Mouse (Mus musculus): ENCODE results near the gene Plch1. TPM values are rescaled to one million over a fixed set of nuclear protein-coding genes. Genes with fewer than 3 reads are reported as not detected.
A peak's percentile ranks its signal among the peaks of the same experiment; 100 is the strongest.

Gene Plch1
- polyA plus RNA-seq, 1 experiment from 2014 or later: 5.3 TPM

DNA sequence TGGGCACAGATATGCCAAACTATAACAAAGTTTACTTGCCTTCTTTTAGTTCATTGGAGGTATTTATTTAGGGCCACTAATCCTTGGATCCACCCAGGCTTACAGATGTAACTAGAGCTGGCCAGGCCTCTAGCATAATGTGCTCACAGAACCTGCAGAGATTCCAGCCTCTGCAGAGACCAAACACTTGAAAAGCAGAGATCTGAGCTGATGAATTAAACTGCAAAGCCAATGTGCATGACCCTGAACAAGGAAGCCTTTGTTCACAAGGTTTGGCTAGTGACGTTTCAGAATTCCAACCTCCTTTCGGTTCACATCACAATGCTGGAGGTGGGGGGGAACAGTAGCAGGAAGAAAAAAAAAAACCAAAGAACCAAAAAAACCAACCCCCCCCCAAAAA is 28.0 kb downstream of the Plch1 start:
- no peaks in the 10 kb centered on the region for H3K36me3 ChIP-seq (ENCODE audit: insufficient read depth, low read length)
- ATAC-seq (replicated peaks; ENCODE audit: low FRiP score, low read depth) (peak; percentile 25), DNase-seq (ENCODE audit: low spot score) (peak; percentile 21)
- no peak overlapping the region for H3K4me2 ChIP-seq (ENCODE audit: low read length)
- no peak overlapping the region for H3K4me3 ChIP-seq (replicated peaks; ENCODE audit: low read depth, low read length)
- H3K9ac ChIP-seq (ENCODE audit: low read depth, low read length): no peak overlapping the region
- H3K4me1 ChIP-seq (replicated peaks; ENCODE audit: insufficient read depth, low read length): no peaks in the 10 kb centered on the region
- no peak for TF ChIP-seq CTCF (IDR thresholded peaks at IDR 0.05; ENCODE audit: low read depth)
- 23% methylated on average over 2 of the region's 2 CpGs for WGBS
- no peaks in the 10 kb centered on the region for H3K9me3 ChIP-seq (replicated peaks; ENCODE audit: low read length)
- H3K27me3 ChIP-seq (ENCODE audit: insufficient read depth, low read length): no peaks in the 10 kb centered on the region
- no peak overlapping the region for H3K27ac ChIP-seq

DNA sequence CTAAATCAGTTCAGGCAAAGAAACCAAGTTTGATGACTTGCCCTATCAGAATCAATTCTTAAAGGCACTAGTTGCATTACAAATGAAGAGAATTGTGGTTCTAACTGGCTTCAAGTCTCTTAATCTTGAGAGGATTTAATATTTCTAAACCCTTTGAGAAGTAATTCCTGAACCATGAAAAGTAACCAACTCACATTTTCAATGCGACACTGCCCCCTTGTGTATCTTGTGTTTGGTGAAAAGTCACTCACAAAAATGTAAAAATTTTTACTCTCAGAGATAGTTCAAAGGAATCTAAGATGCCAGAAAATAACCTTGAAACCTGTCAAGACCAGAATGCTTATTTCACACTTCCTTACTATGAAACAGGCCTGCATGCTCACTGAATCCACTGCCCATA is 31.0 kb downstream of the Plch1 start:
- no peaks in the 10 kb centered on the region for H3K9me3 ChIP-seq (replicated peaks; ENCODE audit: low read length)
- DNase-seq (ENCODE audit: low spot score) (peak; percentile 78), ATAC-seq (replicated peaks; ENCODE audit: low FRiP score, low read depth) (no peak)
- H3K4me3 ChIP-seq (replicated peaks; ENCODE audit: low read depth, low read length): no peak overlapping the region
- WGBS: 43% methylated on average over 1 of the region's 1 CpGs
- H3K4me2 ChIP-seq (ENCODE audit: low read length): no peak overlapping the region
- H3K4me1 ChIP-seq (replicated peaks; ENCODE audit: insufficient read depth, low read length): no peaks in the 10 kb centered on the region
- no peak overlapping the region for H3K9ac ChIP-seq (ENCODE audit: low read depth, low read length)
- H3K27me3 ChIP-seq (ENCODE audit: insufficient read depth, low read length): no peaks in the 10 kb centered on the region
- no peaks in the 10 kb centered on the region for H3K36me3 ChIP-seq (ENCODE audit: insufficient read depth, low read length)
- no peak overlapping the region for H3K27ac ChIP-seq
- peak; percentile 78 for TF ChIP-seq CTCF (IDR thresholded peaks at IDR 0.05; ENCODE audit: low read depth)

DNA sequence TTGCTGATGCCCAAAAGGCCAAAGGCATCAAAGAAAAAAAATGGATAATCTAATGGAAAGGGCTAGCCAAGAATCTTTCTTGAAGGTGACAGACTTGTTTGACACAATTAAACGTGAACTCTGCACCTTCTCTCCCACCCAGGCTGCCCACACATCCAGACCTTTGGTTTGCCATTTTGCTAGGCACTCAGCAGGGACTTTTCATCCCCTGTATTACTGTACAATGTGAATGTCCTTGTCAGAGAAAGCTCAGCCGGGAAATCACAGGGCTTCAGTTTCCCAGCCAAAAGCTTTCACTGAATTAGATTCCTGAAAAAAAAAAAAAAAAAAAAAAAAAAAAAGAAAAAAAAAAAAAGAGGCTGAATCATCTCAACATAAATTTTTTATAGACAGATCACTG is 34.2 kb downstream of the Plch1 start:
- no peaks in the 10 kb centered on the region for H3K9me3 ChIP-seq (replicated peaks; ENCODE audit: low read length)
- no peak for TF ChIP-seq CTCF (IDR thresholded peaks at IDR 0.05; ENCODE audit: low read depth)
- 67% methylated on average over 2 of the region's 2 CpGs for WGBS

DNA sequence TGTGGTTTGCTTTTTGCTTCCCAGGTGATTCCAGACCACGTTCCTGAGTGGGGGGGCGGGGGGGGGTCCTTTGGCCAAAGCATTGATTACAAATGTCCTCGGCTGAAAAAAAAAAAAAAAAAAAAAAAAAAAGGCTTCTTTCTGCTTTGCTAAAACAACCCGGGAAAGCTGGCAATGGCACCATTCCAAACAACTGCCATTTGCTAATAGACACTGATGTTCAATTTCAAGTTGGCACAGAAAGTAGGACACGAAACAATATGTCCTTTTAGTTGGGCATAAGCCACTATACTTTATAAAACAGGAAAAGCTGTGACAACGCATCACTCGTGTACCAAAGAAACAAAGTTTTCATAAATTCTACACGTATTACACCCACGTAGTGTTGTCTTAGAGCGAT is 36.6 kb downstream of the Plch1 start:
- Histone ChIP-seq H3K27me3 (ENCODE audit: insufficient read depth, low read length) (no peaks in the 10 kb centered on the region), H3K4me1 (replicated peaks; ENCODE audit: insufficient read depth, low read length) (no peaks in the 10 kb centered on the region), H3K27ac (no peak overlapping the region), H3K4me2 (ENCODE audit: low read length) (no peak overlapping the region), H3K9me3 (replicated peaks; ENCODE audit: low read length) (no peaks in the 10 kb centered on the region), H3K36me3 (ENCODE audit: insufficient read depth, low read length) (no peaks in the 10 kb centered on the region), H3K9ac (ENCODE audit: low read depth, low read length) (no peak overlapping the region), H3K4me3 (replicated peaks; ENCODE audit: low read depth, low read length) (no peak overlapping the region)
- ATAC-seq (replicated peaks; ENCODE audit: low FRiP score, low read depth) (no peak), DNase-seq (ENCODE audit: low spot score) (no peak)
- no peak for TF ChIP-seq CTCF (IDR thresholded peaks at IDR 0.05; ENCODE audit: low read depth)
- 79% methylated on average over 10 of the region's 10 CpGs for WGBS

More for the DNA sequence above, 34.2 kb downstream of the Plch1 start:
- Histone ChIP-seq H3K4me2 (ENCODE audit: low read length) (no peak overlapping the region), H3K4me1 (replicated peaks; ENCODE audit: insufficient read depth, low read length) (no peaks in the 10 kb centered on the region), H3K4me3 (replicated peaks; ENCODE audit: low read depth, low read length) (no peak overlapping the region), H3K27me3 (ENCODE audit: insufficient read depth, low read length) (no peaks in the 10 kb centered on the region), H3K9ac (ENCODE audit: low read depth, low read length) (no peak overlapping the region), H3K27ac (no peak overlapping the region), H3K36me3 (ENCODE audit: insufficient read depth, low read length) (no peaks in the 10 kb centered on the region)
- ATAC-seq (replicated peaks; ENCODE audit: low FRiP score, low read depth): no peak
- DNase-seq (ENCODE audit: low spot score): no peak

DNA sequence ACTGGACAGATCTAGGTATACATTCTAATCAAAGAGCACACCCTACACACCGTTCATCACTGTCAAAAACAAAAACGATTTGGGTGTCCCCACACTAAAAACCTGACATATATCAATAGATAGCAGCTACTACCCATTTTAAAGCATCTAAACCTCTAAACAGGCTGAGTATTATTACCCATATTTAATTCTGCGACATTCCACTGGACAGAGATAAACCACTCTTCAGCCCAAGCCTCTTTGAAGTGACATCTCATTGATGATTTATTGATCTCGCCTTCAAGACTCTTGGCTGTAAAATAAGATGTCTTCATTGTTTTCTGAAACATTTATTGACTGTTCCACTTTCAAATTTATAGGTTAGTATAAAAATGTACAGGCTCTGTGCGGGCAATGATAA is 46.4 kb downstream of the Plch1 start:
- Histone ChIP-seq H3K27ac (no peak overlapping the region), H3K4me1 (replicated peaks; ENCODE audit: insufficient read depth, low read length) (no peaks in the 10 kb centered on the region), H3K36me3 (ENCODE audit: insufficient read depth, low read length) (no peaks in the 10 kb centered on the region), H3K9me3 (replicated peaks; ENCODE audit: low read length) (no peaks in the 10 kb centered on the region), H3K4me3 (replicated peaks; ENCODE audit: low read depth, low read length) (no peak overlapping the region), H3K9ac (ENCODE audit: low read depth, low read length) (no peak overlapping the region), H3K4me2 (ENCODE audit: low read length) (no peak overlapping the region), H3K27me3 (ENCODE audit: insufficient read depth, low read length) (no peaks in the 10 kb centered on the region)
- TF ChIP-seq CTCF (IDR thresholded peaks at IDR 0.05; ENCODE audit: low read depth): no peak
- WGBS: 50% methylated on average over 5 of the region's 5 CpGs
- ATAC-seq (replicated peaks; ENCODE audit: low FRiP score, low read depth) (no peak), DNase-seq (ENCODE audit: low spot score) (no peak)

DNA sequence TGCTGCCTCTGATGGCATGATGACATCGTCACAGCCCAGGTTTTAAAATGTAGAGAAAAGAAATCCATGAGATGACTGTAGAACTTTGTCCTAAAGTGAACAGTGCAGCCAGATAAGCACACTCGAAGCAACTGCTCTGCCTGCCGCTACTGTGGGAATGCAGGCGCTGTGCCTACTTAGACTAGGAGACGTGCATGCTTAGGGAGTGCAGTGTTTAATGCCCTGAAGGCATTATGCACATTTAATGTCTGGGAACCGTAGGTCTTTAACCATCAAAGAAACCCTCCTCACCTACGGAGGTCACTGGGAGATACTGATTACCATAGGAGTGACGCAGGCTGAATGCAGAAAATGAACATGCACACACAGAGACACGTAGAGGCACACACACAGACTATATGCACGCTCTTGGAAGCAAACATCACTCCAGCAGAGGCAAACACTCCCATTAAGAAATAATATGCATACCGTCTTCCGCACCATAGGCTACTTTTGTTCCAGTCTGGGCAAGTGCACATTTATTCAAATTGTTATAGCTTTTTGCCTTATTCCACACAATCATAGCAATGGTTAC is 48.1 kb downstream of the Plch1 start:
- Histone ChIP-seq H3K4me1 (replicated peaks; ENCODE audit: insufficient read depth, low read length) (no peaks in the 10 kb centered on the region), H3K9me3 (replicated peaks; ENCODE audit: low read length) (no peaks in the 10 kb centered on the region), H3K9ac (ENCODE audit: low read depth, low read length) (no peak overlapping the region), H3K4me3 (replicated peaks; ENCODE audit: low read depth, low read length) (no peak overlapping the region), H3K36me3 (ENCODE audit: insufficient read depth, low read length) (no peaks in the 10 kb centered on the region), H3K4me2 (ENCODE audit: low read length) (0 out of 2 replicates have a peak overlapping the region, but pooled peaks have one; percentile 13), H3K27ac (no peak overlapping the region), H3K27me3 (ENCODE audit: insufficient read depth, low read length) (no peaks in the 10 kb centered on the region)
- no peak for TF ChIP-seq CTCF (IDR thresholded peaks at IDR 0.05; ENCODE audit: low read depth)
- WGBS: 58% methylated on average over 12 of the region's 12 CpGs
- no peak for ATAC-seq (replicated peaks; ENCODE audit: low FRiP score, low read depth)
- no peak for DNase-seq (ENCODE audit: low spot score)

DNA sequence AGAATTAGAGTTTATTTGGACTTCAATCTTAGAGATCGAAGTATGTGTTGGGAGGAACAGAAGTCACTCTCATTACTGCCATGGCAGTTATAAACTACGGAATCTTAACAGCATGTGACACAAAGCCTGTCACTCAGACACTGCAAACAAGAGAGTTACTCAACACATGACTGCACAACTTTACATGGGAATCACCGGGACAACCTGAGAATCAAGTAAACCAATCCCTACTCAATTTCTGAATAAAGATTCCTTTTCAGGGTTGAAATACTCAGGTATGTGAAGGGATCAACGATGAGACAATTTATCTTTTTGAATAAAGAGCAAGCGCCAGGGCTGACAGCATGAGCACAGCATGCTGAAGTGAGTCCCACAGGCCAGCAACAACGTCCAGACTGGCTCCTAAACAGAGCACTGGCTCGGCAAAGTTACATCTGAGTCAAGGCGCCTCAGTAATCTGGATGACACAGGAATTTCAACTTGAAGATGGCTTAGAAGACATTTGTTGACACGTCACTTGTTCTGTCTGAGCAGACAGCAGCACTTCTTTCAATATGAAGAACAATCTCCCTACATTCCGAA is 49.4 kb downstream of the Plch1 start:
- Histone ChIP-seq H3K27ac (no peak overlapping the region), H3K9ac (ENCODE audit: low read depth, low read length) (no peak overlapping the region), H3K27me3 (ENCODE audit: insufficient read depth, low read length) (no peaks in the 10 kb centered on the region), H3K4me2 (ENCODE audit: low read length) (no peak overlapping the region), H3K36me3 (ENCODE audit: insufficient read depth, low read length) (no peaks in the 10 kb centered on the region), H3K4me1 (replicated peaks; ENCODE audit: insufficient read depth, low read length) (no peaks in the 10 kb centered on the region), H3K9me3 (replicated peaks; ENCODE audit: low read length) (no peaks in the 10 kb centered on the region), H3K4me3 (replicated peaks; ENCODE audit: low read depth, low read length) (no peak overlapping the region)
- 36% methylated on average over 10 of the region's 10 CpGs for WGBS
- DNase-seq (ENCODE audit: low spot score) (no peak), ATAC-seq (replicated peaks; ENCODE audit: low FRiP score, low read depth) (no peak)
- TF ChIP-seq CTCF (IDR thresholded peaks at IDR 0.05; ENCODE audit: low read depth): no peak
